Mouse (Mus musculus) gastrocnemius, adult 8-10 months (tissue): ENCODE measurements around the gene Aloxe3. TPM values are rescaled to one million over a fixed set of nuclear protein-coding genes. Genes with fewer than 3 reads are reported as not detected.
"Not testable (repeated sequence)": the region's sequence is repeated elsewhere in the genome, so short reads cannot be mapped to it uniquely, and the experiment has no call there.

Experiments
- DNase-seq, 2 experiments: peaks; one replicate each; pipeline ENCODE4 v3.0.0; 2022; ENCODE audit warnings: low spot score in 2 of 2
- total RNA-seq, 4 experiments: library from RNA; stranded (reverse); gene quantifications; 2 replicates each; pipeline ENCODE4 v1.2.4; 2022

Gene Aloxe3
- total RNA-seq: under 1 TPM in 1 of 4 experiments, not detected in 3; 0.21 TPM

DNA sequence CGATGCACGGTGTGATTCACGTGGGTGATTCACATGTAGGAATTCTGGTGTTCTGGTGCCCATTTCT lies at the start of gene Aloxe3:
TSS of gene Aloxe3 (plus strand) at position 45 of the 67 bp plus-strand sequence.
- no peak for DNase-seq

DNA sequence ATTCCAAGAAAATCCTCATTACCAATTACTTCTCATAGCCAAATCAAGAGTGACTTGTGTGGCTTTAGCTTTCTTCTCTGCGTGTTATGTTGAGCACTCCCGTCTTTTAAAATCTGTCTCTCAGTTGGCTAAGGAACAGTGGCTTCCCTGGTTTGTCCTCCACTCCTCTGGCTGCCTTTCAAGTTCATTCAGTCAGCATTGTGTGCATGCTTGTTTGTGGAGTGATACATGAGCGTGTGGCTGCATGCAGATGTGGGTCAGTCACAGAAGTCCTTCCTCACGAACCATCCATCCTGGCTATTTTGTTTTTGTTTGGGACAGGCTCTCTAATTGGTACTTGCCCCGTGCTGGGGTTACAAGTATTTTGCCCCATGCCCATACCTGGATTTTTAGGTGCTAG lies 49.1 kb upstream of the Aloxe3 start:
- no peak for DNase-seq

DNA sequence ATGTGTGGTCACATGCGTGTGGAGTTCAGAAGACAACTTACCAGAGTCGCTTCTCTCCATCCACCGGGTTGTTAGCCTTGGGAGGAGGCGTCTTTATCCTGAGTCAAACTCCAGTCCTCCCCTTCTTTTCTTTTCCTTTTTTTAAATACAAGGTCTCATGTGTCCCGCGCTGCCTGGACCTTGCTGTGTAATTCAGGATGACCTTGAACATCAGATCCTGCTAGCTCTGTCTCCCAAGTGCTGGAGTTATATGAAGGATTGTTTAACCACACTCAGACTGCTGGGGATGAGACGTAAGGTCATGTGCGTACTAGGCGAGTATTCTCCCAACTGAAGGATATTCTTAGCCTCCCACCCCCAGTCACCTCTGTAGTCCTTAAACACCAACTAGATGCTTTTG lies 48.4 kb upstream of the Aloxe3 start:
- DNase-seq: no peak

DNA sequence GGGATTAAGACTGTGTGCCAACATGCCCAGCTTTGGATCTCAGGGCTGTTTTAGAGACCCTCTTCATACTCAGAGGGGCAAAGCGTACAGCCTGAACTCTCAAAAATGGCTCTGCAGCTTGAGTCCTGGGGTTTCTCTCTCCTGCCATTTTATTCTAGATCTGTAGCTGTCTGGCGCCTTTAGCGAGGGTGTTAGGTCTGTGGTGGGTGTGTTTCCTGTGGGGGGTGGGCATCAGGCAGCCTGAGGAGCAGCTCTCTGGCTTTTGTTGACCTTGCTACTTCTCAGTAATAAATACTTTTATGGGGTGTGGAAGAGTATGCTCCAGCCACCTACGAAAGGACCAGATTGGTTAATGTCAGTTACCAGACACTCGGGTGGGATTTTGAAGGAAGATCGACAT lies 47.7 kb upstream of the Aloxe3 start:
- DNase-seq: no peak

DNA sequence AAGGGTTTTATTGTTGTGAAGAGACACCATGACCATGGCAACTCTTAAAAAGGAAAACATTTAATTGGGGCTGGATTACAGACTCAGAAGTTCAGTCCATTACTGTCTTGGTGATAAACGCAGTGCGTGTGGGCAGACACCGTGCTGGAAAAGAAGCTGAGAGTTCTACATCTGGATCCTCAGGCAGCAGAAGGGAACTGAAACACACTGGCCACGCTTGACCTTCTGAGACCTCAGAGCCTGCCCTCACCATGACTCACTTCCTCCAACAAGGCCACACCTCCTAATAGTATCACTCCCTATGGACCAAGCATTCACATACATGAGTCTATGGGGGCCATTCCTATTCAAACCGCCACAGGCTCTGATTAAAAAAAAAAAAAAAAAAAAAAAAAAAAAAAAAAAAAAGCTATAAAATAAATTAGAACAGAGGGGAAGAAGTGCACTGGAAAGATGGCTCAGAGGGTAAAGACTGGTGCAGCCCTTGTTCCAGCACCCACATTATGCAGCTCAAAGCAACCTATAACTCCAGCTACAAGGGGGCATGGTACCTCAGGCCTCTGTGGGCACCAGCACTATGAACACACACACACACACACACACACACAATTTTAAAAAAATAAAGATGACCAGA lies 46.8 kb upstream of the Aloxe3 start:
- no peak for DNase-seq

DNA sequence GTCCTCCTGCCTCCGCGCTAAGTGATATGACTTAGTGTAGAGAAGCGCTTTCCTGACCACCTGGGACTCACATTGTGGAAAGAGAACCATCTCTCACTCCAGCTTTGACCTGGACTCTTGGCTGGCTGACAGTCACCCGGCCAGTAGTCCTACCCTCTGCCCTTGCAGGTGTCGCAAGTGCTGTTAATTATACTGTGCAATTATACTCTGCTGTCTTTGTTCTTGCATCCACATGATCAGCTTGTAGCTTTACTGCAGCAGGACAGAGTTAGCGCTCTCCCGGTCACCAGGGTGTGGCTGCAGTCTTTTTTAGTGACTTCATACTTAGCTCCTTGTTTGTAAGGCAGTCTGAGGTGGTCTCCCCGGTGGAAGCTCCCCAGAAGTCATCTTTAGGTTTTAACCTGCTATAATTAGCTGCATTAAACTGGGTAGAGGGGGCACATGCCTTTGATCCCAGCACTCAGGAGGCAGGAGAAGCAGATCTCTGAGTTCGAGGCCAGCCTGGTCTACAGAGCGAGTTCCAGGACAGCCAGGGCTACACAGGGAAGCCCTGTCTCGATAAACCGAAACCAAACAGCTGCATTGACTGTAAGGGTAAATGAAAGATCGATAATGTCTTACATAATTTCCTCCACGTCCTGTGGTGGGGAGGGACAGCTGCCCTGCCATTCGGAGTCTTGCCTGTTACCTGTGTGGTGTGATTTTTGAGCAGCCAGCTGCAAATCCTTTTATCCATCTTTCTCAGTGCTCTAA lies 45.4 kb upstream of the Aloxe3 start:
- DNase-seq: no peak

DNA sequence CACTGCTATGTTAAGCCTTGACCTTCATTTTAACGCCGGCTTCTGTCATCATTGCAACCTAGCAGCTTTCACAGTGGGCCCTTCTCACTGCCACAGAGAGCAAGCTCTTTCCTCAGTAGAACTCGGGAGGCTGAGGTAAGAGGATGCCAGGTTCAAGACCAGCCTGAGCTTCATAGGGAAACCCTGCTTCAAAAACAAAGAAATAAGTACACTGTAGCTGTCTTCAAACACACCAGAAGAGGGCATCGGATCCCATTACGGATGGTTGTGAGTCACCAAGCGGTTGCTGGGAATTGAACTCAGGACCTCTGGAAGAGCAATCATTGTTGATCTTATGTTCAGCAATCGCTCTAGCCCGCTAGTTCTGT lies 44.9 kb upstream of the Aloxe3 start:
- no peak for DNase-seq

DNA sequence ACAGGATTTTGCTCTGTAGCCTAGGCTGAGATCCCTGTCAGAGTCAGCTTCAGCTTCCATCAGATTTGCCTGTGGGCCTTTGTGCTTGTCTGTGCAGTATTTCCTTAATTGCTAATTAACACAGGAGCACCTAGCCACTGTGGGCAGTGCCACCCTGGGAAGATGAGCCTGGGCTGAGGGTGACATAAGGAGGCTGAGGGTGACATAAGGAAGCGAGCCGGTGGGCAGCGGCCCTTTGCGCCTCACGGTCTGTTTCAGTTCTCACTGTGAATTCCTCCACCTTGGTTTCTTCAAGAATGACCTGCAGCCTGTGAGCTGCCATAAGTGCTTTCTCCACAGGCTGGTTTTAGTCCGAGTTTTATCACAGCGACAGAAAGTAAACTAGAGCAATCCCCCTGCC lies 44.1 kb upstream of the Aloxe3 start:
- no peak for DNase-seq

DNA sequence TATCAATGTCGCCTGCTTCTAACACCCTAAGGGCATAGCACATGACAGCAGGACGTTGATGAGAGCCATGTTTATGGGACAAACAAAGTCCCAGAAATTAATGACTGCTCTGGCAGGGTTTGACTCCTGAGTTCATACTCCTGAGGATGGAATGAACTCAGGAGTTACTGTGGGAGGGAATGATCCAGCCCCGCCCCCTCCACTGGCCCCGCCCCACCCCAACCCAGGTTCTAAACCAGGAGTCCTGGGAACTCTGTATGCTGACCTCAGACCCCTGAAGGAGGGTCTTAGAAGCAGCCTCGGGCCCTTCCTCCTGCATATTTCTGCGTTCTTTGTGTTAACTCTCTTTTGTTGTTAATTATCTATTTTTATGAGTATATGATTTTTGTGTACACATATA lies 40.1 kb upstream of the Aloxe3 start:
- DNase-seq: no peak

DNA sequence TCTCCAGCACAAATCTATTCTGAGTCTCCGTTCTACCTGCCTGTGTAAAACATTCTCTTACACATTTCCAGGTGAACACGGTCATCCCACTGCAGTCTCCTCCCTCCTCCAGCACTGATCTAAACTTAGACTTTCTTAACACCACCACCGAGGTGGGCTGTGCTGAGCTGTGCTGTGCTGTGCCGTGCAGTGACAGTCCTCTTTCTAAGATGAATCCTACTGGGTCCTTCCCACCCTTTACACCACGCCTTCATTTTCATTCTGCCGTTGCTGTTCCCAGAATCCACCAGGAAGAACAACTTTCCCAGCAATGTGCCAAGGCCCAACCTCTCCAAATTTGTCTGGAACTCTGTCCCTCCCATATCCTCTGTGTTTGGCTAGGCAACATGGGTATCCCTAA lies 39.3 kb upstream of the Aloxe3 start:
- DNase-seq: no peak

DNA sequence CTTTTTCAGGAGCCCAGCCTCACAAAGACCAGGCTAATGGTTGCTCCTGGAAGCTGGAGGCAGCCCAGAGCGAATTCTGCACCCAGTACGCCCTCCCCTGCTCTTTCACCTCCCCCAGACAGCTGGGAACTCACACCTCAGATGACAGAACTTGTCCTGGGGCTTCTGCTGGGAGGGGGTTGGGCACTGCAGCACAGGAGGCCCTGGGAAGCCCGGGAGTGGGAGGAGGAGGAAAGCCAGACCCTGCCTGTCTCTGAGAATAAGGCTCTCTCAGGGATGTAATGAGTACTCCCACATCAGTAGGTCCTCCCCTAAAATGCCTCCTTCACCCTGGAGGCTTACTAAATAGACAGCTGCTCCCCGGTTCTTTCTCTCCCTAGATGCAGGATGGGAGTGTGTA lies 38.6 kb upstream of the Aloxe3 start:
- DNase-seq: no peak

DNA sequence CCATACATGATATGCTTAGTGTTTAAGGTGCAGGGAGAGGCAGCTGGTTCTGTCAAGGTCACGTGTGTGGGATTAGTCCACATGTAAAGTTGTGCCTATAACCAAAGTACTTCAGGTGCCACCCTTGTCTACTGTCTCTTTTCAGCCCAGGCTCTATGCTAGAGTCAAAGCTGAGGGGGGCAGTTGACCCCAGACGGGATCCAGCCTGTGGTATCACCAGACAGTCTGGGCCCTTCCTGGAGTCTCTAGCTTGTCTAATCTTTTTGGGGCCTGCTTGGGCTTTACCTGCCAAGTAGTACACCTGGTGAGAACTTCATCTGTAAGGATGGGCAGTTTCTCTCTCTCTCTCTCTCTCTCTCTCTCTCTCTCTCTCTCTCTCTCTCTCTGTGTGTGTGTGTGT lies 38.1 kb upstream of the Aloxe3 start:
- DNase-seq: no peak

DNA sequence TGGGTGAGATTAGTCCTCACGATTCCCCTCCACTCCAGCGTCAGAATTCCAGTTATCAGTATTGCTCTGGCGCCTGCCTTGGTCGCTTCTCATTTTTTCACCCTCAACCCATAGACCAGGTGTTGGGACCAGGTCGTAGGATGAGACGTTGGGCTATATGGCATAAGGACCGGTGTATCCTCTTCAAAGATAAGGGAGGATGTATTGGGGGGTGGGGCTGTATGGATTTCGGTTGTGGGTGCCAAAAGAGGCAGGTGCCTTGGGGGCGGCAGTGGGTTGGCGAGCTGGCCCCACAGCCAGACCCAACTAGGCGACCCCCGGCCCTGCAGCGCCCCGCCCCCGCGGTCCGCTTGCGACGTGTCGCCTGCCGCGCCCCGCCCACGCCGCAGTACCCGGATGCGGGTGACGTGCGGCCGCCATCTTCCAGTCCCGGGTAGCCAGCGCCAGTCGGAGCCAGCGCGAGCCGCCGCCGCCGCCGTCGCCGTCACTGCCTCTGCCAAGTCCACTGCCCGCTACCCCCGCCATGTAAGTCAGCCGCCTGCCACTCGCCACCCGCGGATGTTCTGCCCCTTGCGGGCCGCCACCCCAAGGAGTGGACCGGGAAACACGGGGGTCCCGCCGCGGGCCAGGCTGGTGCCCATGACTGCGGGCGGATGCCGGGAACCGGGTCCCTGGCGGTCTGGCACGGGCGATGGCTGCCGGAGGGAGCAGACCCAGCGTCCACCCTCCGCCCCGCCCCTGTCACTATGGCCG lies 37.4 kb upstream of the Aloxe3 start, which contains the start of gene Vamp2:
TSS of gene Vamp2 (plus strand) at position 388 of the 753 bp plus-strand sequence.
- DNase-seq: peak; percentile 83 to 89

DNA sequence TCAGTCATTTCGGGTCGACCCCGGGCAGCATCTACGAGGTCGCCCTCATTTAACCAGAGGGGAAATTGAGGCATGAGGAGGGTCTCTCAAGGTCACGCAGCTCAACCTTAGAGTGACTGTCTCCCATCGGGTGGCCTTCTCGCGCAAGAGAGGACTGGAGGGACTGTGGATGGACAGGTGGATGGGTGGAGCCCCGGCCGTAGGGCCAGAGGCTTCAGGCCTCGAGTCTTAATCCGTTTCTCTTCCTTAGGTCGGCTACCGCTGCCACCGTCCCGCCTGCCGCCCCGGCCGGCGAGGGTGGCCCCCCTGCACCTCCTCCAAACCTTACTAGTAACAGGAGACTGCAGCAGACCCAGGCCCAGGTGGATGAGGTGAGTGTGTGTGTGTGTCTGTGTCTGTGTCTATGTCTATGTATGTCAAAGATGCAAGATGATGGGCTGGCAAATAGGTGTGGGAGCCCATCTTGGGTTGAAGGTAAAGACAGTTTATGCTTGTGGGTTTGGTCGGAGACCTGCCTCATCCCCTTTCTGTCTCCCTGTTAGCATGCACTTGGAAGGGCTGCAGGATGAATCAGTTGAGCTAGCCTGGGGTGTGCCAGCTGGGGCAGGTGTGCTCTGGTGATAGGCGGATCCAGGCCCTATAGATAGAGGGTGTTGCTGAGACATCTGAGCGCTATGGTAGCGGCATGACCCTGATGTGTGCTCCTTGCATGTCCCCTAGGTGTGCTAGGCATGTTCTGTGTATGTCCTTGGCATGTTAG lies 36.7 kb upstream of the Aloxe3 start:
- DNase-seq: no peak

DNA sequence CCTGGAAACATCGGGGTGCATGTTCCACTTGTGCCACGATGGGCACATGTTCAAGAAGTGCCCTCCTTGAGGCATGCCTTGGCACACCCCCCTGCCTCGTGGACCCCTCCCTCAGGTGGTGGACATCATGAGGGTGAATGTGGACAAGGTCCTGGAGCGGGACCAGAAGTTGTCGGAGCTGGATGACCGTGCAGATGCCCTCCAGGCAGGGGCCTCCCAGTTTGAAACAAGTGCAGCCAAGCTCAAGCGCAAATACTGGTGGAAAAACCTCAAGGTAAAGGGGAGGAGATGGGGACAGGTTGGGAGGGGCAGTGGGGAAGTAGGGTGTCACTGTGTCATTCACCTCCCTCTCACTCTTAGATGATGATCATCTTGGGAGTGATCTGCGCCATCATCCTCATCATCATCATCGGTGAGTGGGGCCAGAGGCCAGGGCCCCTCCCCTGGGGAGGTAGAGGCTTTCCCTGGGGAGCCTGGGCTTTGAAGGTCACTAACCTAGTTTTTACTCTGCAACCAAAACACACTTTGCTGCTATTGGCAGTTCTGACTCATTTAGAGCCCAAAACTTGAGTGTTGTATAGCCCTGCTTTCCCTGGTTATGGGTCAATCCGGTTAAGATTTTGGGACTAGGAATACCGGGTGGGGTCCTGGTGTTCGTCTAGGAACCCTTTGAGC lies 35.9 kb upstream of the Aloxe3 start:
- DNase-seq: no peak

DNA sequence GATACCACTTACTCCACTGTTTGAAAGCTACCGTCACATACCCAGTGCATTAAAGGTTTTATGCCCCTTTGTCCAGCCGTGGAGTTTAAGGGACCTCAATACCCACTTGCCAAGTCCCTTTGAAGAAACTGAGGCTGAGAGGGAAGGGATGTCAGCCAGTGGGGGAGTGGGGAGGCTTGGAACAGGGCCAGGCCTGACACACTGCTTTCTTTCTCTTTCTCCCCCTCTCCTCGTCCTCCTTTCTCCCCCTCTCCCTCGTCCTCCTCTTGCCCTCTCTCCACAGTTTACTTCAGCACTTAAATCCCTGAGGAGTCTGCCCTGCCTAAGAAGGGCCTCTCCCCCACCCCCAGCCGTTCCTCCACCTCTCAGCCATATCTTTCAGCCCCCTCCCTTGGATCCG lies 35.3 kb upstream of the Aloxe3 start:
- DNase-seq: no peak

DNA sequence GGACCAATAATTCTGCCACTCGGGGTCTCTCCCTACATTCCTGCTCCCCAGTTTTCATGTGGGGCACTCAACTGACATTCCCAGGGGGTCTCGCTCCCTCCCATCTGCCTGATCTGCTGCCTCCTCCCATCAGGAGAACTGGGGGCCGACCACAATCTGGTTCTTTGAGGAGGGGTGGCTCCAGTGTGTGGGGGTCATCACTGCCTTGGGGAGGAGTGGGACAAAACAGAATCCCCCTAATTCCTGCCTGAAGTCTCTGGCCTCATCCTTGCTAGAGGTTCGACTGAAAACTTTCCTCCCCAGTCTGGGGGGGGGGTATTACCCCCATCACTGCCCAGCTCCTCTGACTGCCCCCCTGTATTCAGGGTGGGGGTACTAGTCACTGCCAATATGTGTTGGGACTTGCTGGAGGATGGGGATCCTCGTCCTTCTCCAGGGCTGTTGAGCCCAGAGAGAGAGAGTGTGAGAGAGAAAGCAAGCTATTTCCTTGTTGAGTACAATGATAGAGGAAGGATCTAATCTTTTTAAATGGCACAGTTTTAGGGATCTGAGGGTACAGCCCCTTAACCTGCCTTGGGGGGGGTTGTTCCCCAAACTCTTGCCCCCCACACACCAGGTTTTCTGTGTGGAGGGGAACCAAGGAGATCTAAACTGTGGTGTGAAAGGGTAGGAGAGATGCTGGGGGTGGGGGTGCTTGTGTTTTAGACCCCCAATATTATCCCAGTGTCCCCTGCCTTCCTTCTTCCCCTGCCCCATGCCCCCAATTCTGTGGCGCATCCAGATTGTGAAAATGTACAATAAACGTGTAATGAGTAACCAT lies 33.9 kb upstream of the Aloxe3 start:
- no peak for DNase-seq

DNA sequence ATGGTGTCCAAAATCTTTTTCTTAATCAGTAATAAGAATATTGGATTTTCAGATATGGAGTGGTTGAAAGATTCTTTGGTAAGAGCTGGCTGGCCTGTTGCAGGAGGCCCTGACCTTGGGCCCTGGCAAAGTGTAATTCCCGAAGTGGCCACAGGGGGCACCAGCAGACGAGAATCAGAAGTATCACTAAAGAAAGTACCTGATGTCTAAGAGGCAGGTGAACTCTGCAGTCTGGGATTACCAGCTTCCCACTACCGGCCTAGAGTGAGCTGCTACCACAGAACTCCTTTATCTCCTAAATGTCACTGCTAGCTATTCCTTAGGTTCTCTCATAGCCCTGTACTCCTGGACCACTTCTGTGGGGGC lies 33.3 kb upstream of the Aloxe3 start:
- DNase-seq: peak; percentile 86

DNA sequence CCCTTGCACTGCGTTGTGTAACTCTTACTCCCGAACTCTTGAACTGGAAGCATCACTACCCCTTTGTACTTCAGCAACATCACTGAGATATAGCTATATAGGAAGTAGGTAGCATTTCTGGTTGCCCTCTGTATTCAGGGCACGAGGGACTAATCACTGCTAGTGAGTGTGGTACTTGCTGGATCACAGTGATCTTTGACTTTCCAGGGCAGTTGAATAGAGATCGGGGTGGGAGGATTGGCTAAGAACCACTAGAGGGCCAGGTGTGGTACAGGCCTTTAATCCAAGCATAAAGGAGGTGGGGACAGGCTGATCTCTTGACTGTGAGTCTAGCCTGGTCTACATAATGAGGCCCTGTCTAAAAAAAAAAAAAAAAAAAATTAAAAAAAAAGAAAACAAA lies 32.8 kb upstream of the Aloxe3 start:
- DNase-seq: no peak

DNA sequence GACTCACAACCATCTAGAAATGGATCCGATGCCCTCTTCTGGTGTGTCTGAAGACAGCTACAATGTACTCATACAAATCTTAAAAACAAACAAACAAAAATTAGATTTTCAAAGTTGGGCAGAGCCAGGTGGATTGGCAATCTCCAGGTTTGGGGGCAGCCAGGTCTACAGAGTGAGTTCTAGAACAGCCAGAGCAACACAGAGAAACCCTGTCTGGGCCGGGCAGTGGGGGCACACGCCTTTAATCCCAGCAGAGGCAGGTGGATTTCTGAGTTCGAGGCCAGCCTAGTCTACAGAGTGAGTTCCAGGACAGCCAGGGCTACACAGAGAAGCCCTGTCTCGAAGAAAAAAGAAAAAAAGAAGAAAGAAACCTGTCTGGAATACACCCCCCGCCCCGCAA lies 31.8 kb upstream of the Aloxe3 start:
- not testable (repeated sequence) for DNase-seq
